ENCODE assay signal across 17 mouse cellular contexts in genomic region chr9:58703766-58704165, GRCm38 (mm10). TPM values are rescaled to one million over a fixed set of nuclear protein-coding genes. Genes with fewer than 3 reads are reported as not detected.
"Had no signal": no experiment of that assay in that cellular context is flagged by ENCODE, and none has a peak within 500 bp of the region (broad histone marks: within the 10 kb centered on the region; RNA-seq: fewer than 3 reads in every experiment).

No protein-coding gene starts in this region.

- H3K36me3 ChIP-seq: neural tube, embryonic 13.5 days; neural tube, embryonic 15.5 days; stomach, embryonic 15.5 days had no signal

- H3K4me1 ChIP-seq: neural tube, embryonic 13.5 days; neural tube, embryonic 15.5 days; stomach, embryonic 15.5 days had no signal

- H3K9me3 ChIP-seq: neural tube, embryonic 13.5 days; neural tube, embryonic 15.5 days; stomach, embryonic 15.5 days had no signal

- DNase-seq: retina, postnatal 1 day; right cerebral cortex, adult 18-20 months; right cerebral cortex, postnatal 14 days; right cerebral cortex, postnatal 25 days; right cerebral cortex, postnatal 4 days; spleen, adult 18-20 months; thymus, adult 18-20 months; thymus, adult 2 months; thymus, postnatal 14 days; thymus, postnatal 25 days; thymus, postnatal 36 days; thymus, postnatal 4 days had no signal

- H3K27ac ChIP-seq: neural tube, embryonic 13.5 days; neural tube, embryonic 15.5 days; stomach, embryonic 15.5 days; stomach, postnatal 0 days had no signal

- H3K9ac ChIP-seq: neural tube, embryonic 13.5 days; neural tube, embryonic 15.5 days; stomach, embryonic 15.5 days had no signal

- H3K4me3 ChIP-seq: neural tube, embryonic 13.5 days; neural tube, embryonic 15.5 days; stomach, embryonic 15.5 days had no signal

- H3K4me2 ChIP-seq: neural tube, embryonic 13.5 days; neural tube, embryonic 15.5 days; stomach, embryonic 15.5 days had no signal

- H3K27me3 ChIP-seq: neural tube, embryonic 13.5 days; neural tube, embryonic 15.5 days; stomach, embryonic 15.5 days had no signal

RNA-seq across cellular contexts. Expression of gene Rec114, which starts 40.0 kb away (rescaled TPM):
- polyA plus RNA-seq: small intestine, adult 2 months; thymus, adult 2 months had no signal
